Mouse (Mus musculus) kidney, adult 11 months (tissue): ENCODE data around the gene Rgs3.
A peak's percentile ranks its signal among the peaks of the same experiment; 100 is the strongest.

Experiments used
- DNase-seq: peaks from one replicate; pipeline ENCODE4 v3.0.0; 2022

Rgs3 gene

DNA sequence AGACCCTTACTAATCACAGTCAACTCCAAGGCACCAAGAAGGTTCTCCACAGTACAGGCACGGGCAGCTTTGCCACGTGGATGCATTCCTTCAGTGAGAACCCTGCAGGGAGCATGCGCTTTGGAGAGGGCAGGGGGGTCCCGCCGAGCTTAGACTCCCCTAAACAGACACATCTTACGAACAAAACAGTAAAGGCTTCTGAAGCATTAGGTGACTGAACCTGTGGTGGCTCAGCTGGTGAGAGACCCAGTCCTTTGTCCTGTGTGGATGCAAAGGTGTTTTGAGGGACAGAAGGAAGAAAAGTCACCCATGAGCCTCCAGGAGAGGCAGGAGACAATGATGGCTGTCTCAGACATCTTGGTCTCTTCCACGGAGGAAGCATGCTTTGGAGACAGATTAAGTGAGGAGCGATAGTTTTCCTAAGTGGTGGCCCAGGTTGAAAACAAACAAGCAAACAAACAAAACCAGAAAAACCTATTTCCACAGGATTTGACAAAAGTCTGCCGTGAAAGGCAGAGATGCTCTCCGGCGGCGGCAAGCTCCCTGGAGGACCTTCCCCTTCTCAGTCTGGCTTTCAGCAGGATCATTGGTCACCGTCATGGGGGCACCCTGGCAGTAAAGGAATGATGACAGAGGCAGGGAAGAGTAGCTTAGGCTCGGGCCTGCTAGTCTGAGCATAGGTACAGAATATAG, 100.4 kb downstream of the Rgs3 start:
- DNase-seq, result no peak

- DNase-seq, result no peak
These were observed 100.9 kb downstream of the Rgs3 start for GRCm38 (mm10) chr4:62660554-62660864.

DNA sequence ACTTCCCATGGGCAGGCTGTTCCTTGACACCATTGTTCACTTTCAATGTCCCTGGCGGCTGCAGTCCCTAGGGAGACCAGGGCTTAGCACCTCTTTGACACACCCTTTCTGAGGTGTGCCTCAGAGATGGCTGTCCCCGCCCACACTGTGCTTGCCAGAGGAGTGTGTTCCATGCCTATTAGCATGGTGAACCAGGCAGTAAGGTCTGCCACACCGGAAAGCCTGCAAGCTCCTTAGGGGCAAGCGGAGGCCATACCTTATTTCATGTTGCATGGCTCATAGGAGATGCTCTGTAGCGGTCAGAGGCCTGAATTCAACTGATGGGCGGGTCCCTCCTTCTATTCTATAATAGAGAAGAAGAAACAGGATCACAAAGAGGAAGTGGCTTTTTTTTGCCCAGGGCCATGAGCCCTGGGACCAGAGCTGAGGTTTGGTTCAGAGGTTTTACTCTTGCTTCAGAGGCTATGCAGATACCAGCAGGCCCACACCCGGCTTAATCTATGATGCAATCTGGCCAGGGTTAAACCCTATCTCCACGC, 101.7 kb downstream of the Rgs3 start:
- peak; percentile 29 for DNase-seq

- no peak for DNase-seq
These were observed 103.7 kb downstream of the Rgs3 start for GRCm38 (mm10) chr4:62663348-62663747.

DNA sequence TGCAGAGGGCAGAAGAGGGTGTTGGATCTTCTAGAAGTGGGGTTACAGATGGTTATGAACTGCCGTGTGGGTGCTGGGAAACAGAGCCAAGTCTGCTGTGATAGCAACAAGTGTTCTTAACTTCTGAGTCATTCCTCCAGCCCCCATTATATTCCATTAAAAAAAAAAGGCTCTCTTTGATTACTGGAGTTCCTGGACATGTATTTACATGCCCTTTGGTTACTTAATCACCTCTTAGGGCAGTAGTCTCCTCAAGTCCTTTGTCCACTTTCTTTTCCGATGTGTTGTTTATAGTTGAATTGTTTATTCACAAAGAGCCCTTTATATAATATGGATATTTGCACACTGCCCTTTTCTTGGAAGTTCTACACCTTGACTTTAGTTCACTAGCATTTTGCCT, 106.2 kb downstream of the Rgs3 start:
- DNase-seq, result no peak

- no peak for DNase-seq
These were observed 109.0 kb downstream of the Rgs3 start for GRCm38 (mm10) chr4:62668666-62669065.

- peak; percentile 43 for DNase-seq
These were observed 109.7 kb downstream of the Rgs3 start for GRCm38 (mm10) chr4:62669094-62670071.

GRCm38 (mm10) chr4:62673531-62674030, 113.9 kb downstream of the Rgs3 start:
- no peak for DNase-seq

DNA sequence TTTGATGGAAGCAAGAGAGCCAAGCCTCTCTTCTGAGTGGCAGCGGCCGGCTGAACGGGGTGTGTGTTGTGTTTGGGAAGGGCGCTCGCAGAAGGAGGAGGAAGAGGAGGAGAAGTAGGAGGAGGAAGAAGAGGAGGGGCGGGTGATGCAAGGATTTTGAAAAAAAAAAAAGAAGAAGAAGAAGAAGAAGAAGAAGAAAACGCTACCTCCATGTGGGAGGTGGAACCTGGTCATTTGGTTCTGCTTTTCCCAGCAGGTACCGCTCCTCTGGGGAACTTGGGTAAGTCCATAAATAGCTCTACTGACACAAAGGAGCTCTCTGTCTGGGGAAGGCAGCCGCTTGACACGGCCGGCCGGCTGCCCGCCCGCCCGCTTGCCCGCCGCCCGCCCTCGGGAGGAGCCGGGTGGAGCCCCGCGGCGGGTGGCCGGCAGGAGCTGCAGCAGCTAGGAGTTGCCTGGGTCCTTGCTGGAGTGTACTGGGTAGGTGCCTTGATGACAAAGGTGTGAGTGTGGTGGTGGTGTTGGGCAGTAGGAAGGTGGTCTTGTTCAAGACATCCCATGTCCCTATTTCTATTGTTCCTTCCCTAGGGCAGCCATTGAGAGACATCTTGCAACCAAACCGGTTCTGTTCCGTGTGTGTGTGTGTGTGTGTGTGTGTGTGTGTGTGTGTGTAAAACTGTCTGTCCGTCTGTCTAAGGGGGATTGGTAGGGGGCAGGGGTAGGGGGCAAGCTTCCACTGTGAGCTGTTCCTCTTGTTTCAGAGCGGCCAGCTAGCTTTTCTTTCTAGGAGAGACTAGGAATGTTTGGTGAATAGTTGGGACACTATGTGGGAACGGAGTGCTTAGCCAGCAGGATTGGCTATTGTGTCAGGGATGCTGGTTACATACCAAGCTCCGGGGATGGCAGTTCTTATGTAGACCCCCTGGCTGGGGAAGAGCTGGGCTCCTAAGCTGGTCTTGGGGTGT, 114.7 kb downstream of the Rgs3 start:
- DNase-seq, result no peak

DNA sequence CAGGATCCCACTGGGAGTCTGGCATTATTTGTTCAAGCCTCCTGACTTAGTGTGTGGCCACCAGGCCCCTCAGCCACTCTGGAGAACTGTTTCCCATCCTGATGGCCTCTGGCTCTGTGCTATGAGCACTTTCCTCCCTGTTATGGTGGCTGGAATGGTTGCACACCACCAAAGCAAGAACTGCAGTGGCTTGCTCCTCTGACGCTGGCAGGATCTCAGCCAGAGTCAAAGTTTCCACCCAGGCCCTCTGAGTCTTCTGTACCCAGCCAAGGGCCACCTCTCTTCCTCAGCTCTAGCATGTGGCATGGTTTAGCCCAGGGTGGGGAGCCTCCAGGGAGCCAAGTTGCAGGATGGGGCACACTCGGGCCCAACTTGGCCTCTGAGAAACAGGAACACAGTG, 115.7 kb downstream of the Rgs3 start:
- no peak for DNase-seq

DNA sequence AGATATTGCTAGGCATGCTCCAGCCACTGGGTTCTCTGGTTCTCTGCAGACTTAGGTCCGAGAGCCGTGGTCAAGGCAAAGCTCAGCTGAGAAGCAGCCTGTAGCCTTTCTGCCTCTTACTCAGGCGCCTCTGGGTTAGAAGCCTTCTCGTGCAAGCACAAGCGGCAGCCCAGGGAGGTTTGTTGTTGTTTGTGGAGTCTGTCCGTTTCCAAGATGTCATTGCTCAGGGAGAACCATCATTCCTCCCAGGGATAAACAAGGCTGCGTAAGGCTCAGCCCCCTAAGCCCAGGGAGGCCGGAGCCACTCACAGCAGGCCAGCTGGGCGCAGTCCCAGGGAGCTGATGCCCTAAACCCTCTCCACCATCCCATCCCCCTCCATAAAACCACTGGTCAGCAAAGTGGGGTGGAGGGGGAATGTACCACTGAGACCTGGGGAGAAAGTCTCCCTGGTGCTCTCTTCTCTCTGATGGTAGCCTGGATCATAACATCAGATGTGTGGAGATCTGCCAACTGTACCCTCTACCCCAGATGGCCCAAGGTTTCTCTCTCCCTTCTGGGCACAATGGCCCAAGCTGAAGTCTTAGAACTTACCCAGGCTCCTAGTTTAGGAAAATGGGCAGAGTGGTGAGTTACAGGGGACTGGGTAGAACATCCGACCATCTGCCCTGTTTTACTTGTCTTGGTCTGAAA, 117.5 kb downstream of the Rgs3 start:
- no peak for DNase-seq

GRCm38 (mm10) chr4:62679157-62679556, 119.5 kb downstream of the Rgs3 start:
- no peak for DNase-seq

DNA sequence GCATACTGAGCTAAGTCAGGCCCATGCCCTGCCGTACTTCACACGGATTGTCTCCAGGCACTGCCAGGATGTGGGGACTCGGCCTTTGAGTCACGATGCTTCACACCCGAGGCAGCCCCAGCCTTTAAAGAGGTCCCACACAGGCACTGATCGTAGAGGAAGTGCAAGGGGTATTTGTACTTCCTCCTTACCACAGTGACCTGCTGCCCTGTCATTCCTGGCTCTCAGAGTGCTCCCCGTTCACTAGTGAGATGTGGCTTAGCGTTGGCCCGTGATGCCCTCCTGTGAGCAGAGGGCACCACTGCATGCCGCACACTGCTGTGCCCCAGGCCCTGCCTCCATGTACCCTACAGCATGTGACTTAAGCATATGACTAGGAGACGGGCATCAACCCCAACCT, 121.8 kb downstream of the Rgs3 start:
- DNase-seq, result no peak

DNA sequence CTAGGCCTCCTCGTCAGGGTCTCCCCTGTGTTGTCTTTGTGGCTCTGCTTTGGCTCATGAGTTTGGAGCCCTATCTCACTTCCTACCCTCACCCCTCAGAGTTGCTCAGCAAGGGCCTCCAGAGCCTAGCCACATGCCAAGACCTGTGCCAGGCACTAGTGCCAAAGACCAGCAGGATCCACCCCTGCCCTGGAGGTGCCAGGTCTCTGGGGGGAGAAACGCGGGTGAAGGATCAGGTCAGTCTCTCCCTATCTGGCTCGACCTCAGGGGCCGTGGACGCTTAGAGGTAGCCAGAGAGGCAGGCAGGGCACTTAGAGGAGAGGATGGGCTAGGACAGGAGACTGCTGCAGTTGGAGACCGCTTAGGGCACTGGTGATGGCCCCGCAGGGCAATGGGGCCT, 122.7 kb downstream of the Rgs3 start:
- no peak for DNase-seq

GRCm38 (mm10) chr4:62683148-62683547, 123.5 kb downstream of the Rgs3 start:
- DNase-seq, result no peak

DNA sequence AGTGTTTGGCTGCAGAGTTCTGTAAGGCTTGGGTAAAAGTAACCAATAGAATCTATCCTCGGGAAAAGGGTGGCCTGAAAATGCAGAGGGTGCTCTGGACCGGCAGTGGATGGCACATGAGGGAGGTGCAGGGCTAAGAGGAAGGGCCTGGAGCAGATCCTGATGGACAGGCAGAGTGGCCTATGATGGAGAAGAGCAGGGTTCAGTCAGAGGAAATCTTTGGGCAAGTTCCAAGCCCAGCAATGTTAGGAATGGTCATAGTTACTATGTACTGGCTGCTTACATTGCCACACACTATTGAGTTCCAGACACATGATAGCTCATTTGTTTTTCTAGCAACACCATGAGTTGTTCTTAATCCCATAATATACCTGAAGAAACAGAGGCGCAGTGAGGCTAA, 124.7 kb downstream of the Rgs3 start:
- peak; percentile 63 for DNase-seq

- no peak for DNase-seq
These were observed 125.6 kb downstream of the Rgs3 start for GRCm38 (mm10) chr4:62685268-62685667.

- no peak for DNase-seq
These were observed 127.1 kb downstream of the Rgs3 start for GRCm38 (mm10) chr4:62686769-62687168.

DNA sequence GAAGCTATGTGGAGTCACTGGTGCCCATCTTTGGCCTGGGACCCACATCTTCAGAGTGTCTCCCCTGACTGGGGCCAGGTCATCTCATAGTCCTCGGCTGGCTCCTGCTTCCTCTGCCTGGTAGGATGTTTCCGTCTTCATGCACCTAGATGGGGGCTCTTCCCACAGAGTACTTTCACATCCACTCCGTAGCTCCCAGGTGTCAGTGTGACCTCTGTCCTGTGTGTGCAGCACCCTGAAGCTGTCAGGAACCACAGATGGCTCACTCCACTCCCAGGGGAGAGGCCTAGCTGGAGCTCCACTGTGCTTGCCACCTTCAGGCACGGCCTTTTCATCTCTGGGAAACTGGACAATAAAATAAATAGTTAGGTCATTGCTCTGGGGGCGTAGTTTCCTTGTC, 128.5 kb downstream of the Rgs3 start:
- no peak for DNase-seq

GRCm38 (mm10) chr4:62690997-62691396, 131.3 kb downstream of the Rgs3 start:
- DNase-seq, result no peak

DNA sequence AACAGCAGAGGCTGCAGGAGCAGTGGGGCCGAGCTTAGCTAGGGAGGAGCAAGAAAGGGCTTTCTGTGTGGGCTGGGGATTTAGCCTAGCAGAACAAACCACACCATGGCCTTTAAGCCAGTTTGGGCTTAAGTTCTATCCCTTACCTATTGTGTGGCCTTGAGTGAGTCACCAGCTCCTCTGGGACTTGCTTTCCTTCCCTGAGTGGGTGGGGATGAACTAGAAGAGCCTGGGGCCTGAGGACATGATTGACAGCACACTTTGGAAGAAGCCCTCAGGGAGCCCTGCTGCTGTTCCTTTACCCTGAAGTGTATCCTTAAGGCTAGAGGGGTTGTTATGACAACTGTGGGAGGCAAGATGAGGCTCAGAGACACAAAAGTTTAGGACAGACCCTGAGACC, 132.0 kb downstream of the Rgs3 start:
- DNase-seq, result no peak

- no peak for DNase-seq
These were observed 134.2 kb downstream of the Rgs3 start for GRCm38 (mm10) chr4:62693839-62694238.
